Mouse (Mus musculus): Measurements from ENCODE around the gene Dnajc13. TPM values are rescaled to one million over a fixed set of nuclear protein-coding genes. Genes with fewer than 3 reads are reported as not detected.

Gene Dnajc13
- polyA plus RNA-seq, 1 experiment from 2014 or later = 19.3 TPM

DNA sequence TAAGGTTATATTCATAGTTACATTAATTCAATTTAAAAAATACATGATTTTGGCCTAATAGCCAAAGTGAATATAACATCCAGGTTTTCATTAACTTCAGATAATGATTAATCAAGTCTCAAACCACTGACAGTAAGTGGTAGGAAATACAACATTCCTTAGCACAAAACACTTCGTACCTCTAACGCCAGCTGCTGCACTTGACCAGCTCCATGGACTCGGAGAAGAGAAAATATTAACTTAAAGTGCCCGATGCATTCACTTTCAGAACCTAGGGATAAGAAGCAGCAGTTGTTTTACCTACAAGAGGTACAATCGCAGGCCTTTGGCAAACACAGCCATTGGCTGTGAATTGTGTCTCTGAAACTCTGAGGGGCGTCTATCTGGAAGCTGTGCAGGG lies 90.4 kb downstream of the Dnajc13 start:
- no peak overlapping the region for H3K27ac ChIP-seq (replicated peaks)
- 96% methylated on average over 6 of the region's 6 CpGs for WGBS
- no peak overlapping the region for H3K9ac ChIP-seq (replicated peaks)
- peaks cover 77% of the 10 kb centered on the region for H3K36me3 ChIP-seq
- H3K9me3 ChIP-seq (replicated peaks) = no peaks in the 10 kb centered on the region
- no peak overlapping the region for H3K4me2 ChIP-seq
- ATAC-seq (ENCODE audit: low FRiP score) = no peak
- H3K4me3 ChIP-seq (replicated peaks) = no peak overlapping the region
- H3K27me3 ChIP-seq (replicated peaks) = no peaks in the 10 kb centered on the region
- no peaks in the 10 kb centered on the region for H3K4me1 ChIP-seq

DNA sequence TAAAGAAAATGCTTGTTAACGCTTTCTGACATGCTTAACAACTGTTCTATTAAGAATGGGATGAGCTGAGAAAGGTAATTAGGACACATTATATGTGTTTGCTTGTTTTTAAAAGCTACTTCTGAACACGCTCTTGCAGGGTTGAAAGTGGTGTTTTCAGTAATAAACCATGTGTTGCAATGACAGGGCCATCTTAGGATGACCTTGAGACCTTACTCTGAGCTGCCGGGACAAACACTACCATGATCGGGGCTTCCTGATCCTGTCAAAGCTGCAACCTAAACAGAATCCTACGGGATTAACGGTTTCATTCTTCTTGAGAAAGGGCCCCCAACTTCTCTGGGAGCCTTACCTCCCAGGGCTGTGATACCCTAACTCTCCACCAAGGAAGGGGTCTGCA lies 91.1 kb downstream of the Dnajc13 start:
- no peaks in the 10 kb centered on the region for H3K9me3 ChIP-seq (replicated peaks)
- peaks cover 78% of the 10 kb centered on the region for H3K36me3 ChIP-seq
- no peaks in the 10 kb centered on the region for H3K4me1 ChIP-seq
- H3K4me2 ChIP-seq = no peak overlapping the region
- no peak overlapping the region for H3K27ac ChIP-seq (replicated peaks)
- no peak overlapping the region for H3K9ac ChIP-seq (replicated peaks)
- H3K27me3 ChIP-seq (replicated peaks) = no peaks in the 10 kb centered on the region
- H3K4me3 ChIP-seq (replicated peaks) = no peak overlapping the region
- no peak for ATAC-seq (ENCODE audit: low FRiP score)
- WGBS = 93% methylated on average over 6 of the region's 6 CpGs

DNA sequence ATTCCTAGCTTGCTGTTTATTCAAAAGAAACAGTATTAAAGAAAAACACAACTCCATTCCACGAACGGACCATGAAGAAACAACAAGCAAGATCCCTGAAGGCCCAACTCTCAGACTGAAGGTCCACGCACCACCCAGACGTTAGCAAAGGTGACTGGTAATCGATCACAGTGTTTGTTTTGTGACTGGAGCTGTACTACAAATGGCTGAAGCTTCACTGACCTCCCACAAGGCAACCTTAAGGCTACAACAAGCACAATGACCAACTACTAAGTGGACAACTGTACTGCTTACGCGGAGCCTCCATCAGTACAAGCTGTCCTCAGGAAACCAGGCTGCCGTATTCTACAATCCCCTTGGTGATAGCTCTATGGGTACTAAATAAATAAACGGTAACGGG lies 92.7 kb downstream of the Dnajc13 start:
- H3K9me3 ChIP-seq (replicated peaks) = no peaks in the 10 kb centered on the region
- 97% methylated on average over 10 of the region's 10 CpGs for WGBS
- no peaks in the 10 kb centered on the region for H3K4me1 ChIP-seq
- H3K4me2 ChIP-seq = no peak overlapping the region
- no peak overlapping the region for H3K4me3 ChIP-seq (replicated peaks)
- no peak for ATAC-seq (ENCODE audit: low FRiP score)
- no peaks in the 10 kb centered on the region for H3K27me3 ChIP-seq (replicated peaks)
- H3K36me3 ChIP-seq = peaks cover 75% of the 10 kb centered on the region
- no peak overlapping the region for H3K9ac ChIP-seq (replicated peaks)
- H3K27ac ChIP-seq (replicated peaks) = no peak overlapping the region

DNA sequence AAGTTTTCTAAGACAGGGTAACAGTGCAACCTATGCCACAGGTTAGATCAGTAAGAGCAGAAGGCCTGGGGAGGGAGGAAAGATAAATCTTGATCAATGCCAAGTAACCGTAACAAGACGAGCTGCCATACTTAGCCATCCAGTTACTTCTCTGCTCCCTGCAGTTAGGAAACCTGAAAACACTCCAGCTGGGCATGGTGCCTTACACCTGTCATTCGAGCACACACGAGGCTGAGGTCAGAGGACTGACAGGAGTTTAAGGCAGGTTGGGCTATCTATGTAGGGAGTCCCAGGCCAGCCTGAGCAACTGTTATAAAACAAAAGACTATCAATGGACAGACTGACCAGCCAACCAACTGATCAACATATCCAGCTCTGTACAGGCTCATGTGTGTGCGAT lies 96.8 kb downstream of the Dnajc13 start:
- no peaks in the 10 kb centered on the region for H3K9me3 ChIP-seq (replicated peaks)
- no peak overlapping the region for H3K4me2 ChIP-seq
- H3K27ac ChIP-seq (replicated peaks) = no peak overlapping the region
- H3K4me1 ChIP-seq = no peaks in the 10 kb centered on the region
- 92% methylated on average over 5 of the region's 5 CpGs for WGBS
- H3K9ac ChIP-seq (replicated peaks) = no peak overlapping the region
- peaks cover 82% of the 10 kb centered on the region for H3K36me3 ChIP-seq
- H3K27me3 ChIP-seq (replicated peaks) = no peaks in the 10 kb centered on the region
- no peak overlapping the region for H3K4me3 ChIP-seq (replicated peaks)
- no peak for ATAC-seq (ENCODE audit: low FRiP score)

DNA sequence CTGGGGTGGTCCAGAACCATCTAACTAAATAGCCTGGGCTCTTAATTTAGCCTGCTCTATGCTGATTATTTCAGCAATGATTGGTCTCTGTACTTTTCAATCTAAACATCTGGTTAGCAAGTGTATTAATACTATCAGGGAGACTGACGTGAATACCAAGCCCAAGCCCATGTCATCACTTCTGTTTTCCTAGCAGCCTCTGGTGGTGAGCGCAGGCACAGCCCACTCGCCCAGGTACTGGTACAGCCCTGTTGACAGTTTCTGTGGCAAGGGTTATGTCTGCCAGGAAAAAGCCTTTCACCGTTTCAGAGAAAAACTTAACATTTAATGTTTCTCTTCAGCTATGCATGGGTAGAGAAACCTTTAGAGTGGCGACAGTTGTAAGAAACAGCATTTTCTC lies 98.5 kb downstream of the Dnajc13 start:
- WGBS = 84% methylated on average over 5 of the region's 5 CpGs
- Histone ChIP-seq H3K4me3 (replicated peaks) (no peak overlapping the region), H3K27ac (replicated peaks) (no peak overlapping the region), H3K9me3 (replicated peaks) (no peaks in the 10 kb centered on the region), H3K4me2 (no peak overlapping the region), H3K36me3 (peaks cover 84% of the 10 kb centered on the region), H3K4me1 (no peaks in the 10 kb centered on the region), H3K9ac (replicated peaks) (no peak overlapping the region), H3K27me3 (replicated peaks) (no peaks in the 10 kb centered on the region)
- ATAC-seq (ENCODE audit: low FRiP score) = no peak

DNA sequence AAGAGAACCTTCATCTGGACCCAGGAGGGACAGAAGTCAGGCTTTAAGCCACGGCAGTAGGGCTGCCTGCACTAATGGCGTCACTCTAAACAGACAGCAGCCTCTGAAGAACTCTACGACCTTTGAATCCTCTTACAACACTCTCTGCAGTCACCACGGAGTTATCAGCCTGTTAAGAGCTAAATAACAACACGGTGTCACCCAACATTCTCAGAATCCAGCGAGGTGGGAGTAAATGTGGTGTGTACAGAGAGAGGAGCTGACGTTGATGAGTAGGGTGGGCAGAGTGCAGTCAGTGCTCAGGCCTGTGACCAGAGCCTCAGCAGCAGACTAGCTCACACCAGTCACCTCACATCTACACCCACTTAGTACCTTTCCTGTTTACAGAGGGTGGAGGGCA lies 101.6 kb downstream of the Dnajc13 start:
- Histone ChIP-seq H3K9ac (replicated peaks) (no peak overlapping the region), H3K4me3 (replicated peaks) (no peak overlapping the region), H3K27me3 (replicated peaks) (no peaks in the 10 kb centered on the region), H3K9me3 (replicated peaks) (no peaks in the 10 kb centered on the region), H3K27ac (replicated peaks) (no peak overlapping the region), H3K36me3 (peaks cover 90% of the 10 kb centered on the region), H3K4me2 (no peak overlapping the region), H3K4me1 (no peaks in the 10 kb centered on the region)
- no peak for ATAC-seq (ENCODE audit: low FRiP score)
- 82% methylated on average over 7 of the region's 7 CpGs for WGBS

DNA sequence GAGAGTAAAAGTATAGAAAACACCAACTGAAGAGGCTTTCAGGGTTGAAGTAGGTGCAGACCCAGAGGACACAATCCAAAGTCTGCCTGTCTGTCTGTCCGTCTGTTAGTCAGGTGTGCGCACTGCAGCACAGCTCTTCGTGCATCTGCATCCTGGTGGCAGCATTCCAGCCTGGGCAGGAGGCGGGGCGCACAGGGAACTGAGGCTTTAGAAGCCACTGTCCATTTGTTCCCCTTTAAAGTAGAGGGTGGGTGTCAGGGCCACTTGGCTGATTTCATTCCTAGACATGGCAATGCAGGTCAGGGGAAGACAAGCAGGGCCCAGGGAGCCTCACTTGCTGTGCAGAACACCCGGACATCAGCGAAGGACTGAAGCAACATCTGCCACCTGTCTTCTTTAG lies 105.4 kb downstream of the Dnajc13 start:
- Histone ChIP-seq H3K9ac (replicated peaks) (no peak overlapping the region), H3K4me2 (no peak overlapping the region), H3K9me3 (replicated peaks) (no peaks in the 10 kb centered on the region), H3K4me1 (no peaks in the 10 kb centered on the region), H3K36me3 (peaks cover 96% of the 10 kb centered on the region), H3K27ac (replicated peaks) (no peak overlapping the region), H3K4me3 (replicated peaks) (no peak overlapping the region), H3K27me3 (replicated peaks) (no peaks in the 10 kb centered on the region)
- ATAC-seq (ENCODE audit: low FRiP score) = no peak
- 93% methylated on average over 7 of the region's 7 CpGs for WGBS

DNA sequence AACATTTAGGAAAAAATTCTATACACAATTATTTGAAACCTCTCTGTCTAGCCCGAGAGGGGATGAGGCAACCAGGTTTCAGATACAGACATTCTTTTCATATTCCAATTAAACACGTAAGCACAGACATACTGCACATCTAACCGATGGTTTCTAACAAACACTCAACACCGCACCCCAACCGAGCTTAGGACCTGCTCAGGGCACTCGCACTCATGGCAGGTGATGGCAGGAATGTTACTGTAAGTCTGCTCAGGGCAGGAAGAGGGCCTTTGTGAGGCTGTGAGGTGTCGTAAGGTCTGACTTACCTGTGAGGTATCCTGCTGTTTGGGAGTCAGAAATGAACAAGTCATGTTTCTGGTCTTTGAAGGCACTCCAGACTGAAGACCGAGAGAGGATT lies 106.2 kb downstream of the Dnajc13 start:
- Histone ChIP-seq H3K4me3 (replicated peaks) (no peak overlapping the region), H3K36me3 (peaks cover 94% of the 10 kb centered on the region), H3K4me2 (no peak overlapping the region), H3K9ac (replicated peaks) (no peak overlapping the region), H3K27me3 (replicated peaks) (no peaks in the 10 kb centered on the region), H3K9me3 (replicated peaks) (no peaks in the 10 kb centered on the region), H3K4me1 (no peaks in the 10 kb centered on the region), H3K27ac (replicated peaks) (no peak overlapping the region)
- no peak for ATAC-seq (ENCODE audit: low FRiP score)
- WGBS = 97% methylated on average over 8 of the region's 8 CpGs

DNA sequence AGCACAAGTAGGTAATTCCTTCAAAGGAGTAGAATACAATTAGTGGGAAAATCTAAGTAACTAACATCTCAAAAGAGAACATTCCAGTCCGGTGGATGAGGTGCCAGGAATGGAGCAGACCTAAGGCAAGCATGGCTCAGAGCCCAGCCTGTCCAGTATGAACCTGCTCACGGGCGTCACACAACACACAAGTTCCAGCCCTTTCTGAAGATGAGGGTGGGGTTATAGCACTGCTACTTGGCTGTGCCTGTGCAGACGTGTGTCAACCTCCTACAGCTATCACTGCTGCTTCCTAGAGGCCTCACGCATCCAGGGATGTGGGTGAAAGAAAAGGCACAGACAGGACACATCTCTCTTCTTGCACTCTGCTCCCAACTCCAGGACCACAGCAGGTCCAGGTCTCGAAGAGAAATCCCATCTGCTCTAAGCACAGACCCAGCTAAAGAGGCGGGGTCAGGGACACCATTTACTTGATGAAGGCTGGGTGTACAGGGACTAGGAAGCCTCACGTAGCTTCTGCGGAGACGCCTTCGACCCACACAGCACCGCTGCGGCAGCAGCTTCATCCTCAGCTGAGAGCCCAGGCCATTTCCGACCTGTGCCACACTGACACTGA lies 107.5 kb downstream of the Dnajc13 start:
- H3K4me3 ChIP-seq (replicated peaks) = no peak overlapping the region
- no peaks in the 10 kb centered on the region for H3K27me3 ChIP-seq (replicated peaks)
- H3K36me3 ChIP-seq = peaks cover 93% of the 10 kb centered on the region
- no peak overlapping the region for H3K4me2 ChIP-seq
- H3K4me1 ChIP-seq = no peaks in the 10 kb centered on the region
- H3K9ac ChIP-seq (replicated peaks) = no peak overlapping the region
- H3K9me3 ChIP-seq (replicated peaks) = no peaks in the 10 kb centered on the region
- no peak overlapping the region for H3K27ac ChIP-seq (replicated peaks)
- ATAC-seq (ENCODE audit: low FRiP score) = no peak
- WGBS = 95% methylated on average over 14 of the region's 14 CpGs

DNA sequence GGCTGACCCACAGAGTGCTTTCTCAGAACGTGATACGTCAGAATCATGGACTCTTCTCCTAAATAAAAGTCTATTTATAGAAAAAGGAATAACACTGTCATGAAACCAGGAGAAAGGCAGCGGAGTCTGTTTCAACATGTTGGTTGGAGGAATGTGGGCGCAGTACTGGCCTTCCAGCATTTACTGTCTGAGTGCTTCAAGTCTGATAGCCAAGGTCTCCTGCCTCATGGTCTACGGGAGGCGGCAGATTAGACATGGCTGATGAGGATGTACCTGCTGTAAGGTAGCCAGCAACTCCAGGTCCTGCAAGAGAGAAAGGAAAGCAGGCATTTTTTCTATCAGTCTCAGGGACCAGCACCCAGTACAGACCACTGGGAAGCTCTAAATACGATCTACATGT lies 110.6 kb downstream of the Dnajc13 start:
- Histone ChIP-seq H3K4me3 (replicated peaks) (no peak overlapping the region), H3K36me3 (peaks cover 70% of the 10 kb centered on the region), H3K27me3 (replicated peaks) (no peaks in the 10 kb centered on the region), H3K9ac (replicated peaks) (no peak overlapping the region), H3K9me3 (replicated peaks) (no peaks in the 10 kb centered on the region), H3K4me2 (no peak overlapping the region), H3K4me1 (no peaks in the 10 kb centered on the region), H3K27ac (replicated peaks) (no peak overlapping the region)
- 95% methylated on average over 7 of the region's 7 CpGs for WGBS
- ATAC-seq (ENCODE audit: low FRiP score) = no peak

DNA sequence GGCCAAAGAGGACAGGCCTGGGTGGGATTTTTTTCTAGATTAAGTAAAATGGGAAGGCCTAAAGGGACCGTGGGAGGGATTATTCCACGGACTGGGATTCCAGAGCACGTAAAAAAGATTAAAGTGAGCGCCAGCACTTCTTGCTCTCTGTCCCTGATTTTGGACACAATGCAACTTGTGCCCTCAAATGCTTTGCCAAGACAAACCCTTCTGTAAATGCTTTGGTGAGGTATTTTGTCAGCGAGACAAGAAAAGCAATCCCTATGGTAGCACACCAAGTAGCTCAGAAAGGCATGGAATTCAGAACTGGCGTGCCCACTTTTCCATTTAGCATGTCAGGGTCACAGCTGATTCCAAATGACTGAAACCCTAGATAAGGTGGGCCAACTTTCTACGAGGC lies 113.8 kb downstream of the Dnajc13 start:
- Histone ChIP-seq H3K4me2 (no peak overlapping the region), H3K9me3 (replicated peaks) (no peaks in the 10 kb centered on the region), H3K36me3 (peaks cover 38% of the 10 kb centered on the region), H3K27ac (replicated peaks) (no peak overlapping the region), H3K4me1 (no peaks in the 10 kb centered on the region), H3K4me3 (replicated peaks) (no peak overlapping the region), H3K9ac (replicated peaks) (no peak overlapping the region), H3K27me3 (replicated peaks) (no peaks in the 10 kb centered on the region)
- WGBS = 92% methylated on average over 7 of the region's 7 CpGs
- ATAC-seq (ENCODE audit: low FRiP score) = no peak

DNA sequence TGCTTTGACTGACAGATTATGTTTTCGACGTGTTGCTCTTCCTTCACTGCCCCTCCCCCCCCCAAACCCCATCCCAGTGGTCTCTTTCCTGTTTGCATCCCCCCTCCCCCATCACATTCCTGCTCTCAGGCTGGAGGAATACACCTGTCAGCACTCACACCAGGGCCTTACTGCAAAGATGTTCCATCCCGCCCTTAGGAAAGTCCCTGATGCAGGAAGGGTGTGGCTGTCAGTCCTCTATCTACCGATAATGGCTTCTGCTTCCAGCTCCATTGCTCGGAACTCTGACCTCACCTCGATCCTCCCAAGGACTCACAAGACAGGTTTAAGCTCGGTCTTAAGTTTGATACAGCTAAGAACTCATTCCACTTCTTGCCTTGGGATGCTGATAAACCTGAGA lies 116.0 kb downstream of the Dnajc13 start:
- H3K27me3 ChIP-seq (replicated peaks) = no peaks in the 10 kb centered on the region
- peaks cover 18% of the 10 kb centered on the region for H3K36me3 ChIP-seq
- no peaks in the 10 kb centered on the region for H3K4me1 ChIP-seq
- 86% methylated on average over 7 of the region's 7 CpGs for WGBS
- ATAC-seq (ENCODE audit: low FRiP score) = no peak
- no peak overlapping the region for H3K4me3 ChIP-seq (replicated peaks)
- no peak overlapping the region for H3K9ac ChIP-seq (replicated peaks)
- H3K4me2 ChIP-seq = no peak overlapping the region
- no peak overlapping the region for H3K27ac ChIP-seq (replicated peaks)
- no peaks in the 10 kb centered on the region for H3K9me3 ChIP-seq (replicated peaks)

All from neural tube, embryonic 15.5 days (tissue).